In the genomic region with DNA sequence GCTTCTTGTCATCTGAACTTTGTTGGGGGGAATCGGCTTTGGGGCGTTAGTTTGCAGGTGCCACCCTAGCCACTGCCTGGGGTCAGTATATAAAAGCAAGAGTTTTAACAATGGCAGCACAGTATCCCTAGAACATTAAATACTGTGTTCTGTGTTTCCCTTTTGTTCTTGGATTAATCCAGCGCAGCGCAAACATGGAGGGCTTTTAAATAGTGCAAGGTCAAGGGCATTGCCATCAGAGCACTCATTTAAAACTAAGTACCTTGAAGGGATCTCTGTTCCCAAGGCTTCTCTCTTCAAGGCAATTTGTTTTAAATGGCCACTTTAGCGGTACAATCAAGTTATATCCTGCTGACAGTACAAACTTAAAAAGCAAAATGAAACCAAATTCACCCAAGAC, we compare ENCODE assay signal across 21 mouse cellular contexts.
DNase-seq lines count a peak whose midpoint lies in the region; ATAC-seq lines count a peak whose summit lies in the region.
"Had no signal": no experiment of that assay in that cellular context is flagged by ENCODE, and none has a peak within 500 bp of the region (broad histone marks: within the 10 kb centered on the region; RNA-seq: fewer than 3 reads in every experiment).

No protein-coding gene starts in this region.

- WGBS in forebrain, embryonic 14.5 days = 23% methylated on average over 5 of the region's 5 CpGs
- 16% methylated on average over 5 of the region's 5 CpGs for WGBS in forebrain, embryonic 16.5 days

- ATAC-seq in forebrain, embryonic 14.5 days = no peak
- ATAC-seq in forebrain, embryonic 16.5 days = no peak
- ATAC-seq in megakaryocyte progenitor cell, adult 5-6 weeks (replicated peaks; ENCODE audit: poor library complexity) = no peak
- ATAC-seq in megakaryocyte-erythroid progenitor cell, adult 5-6 weeks (replicated peaks; ENCODE audit: low FRiP score, low TSS enrichment, poor library complexity, severe bottlenecking) = no peak
- ATAC-seq: activated CD4-positive, CD25-positive, alpha-beta regulatory T cell, adult 4 months; hindbrain, embryonic 16.5 days; inflammation-experienced regulatory T-cells, adult 6 months had no signal

- DNase-seq in adrenal gland, postnatal 10 days = peak; percentile 5
- DNase-seq in adrenal gland, postnatal 25 days = no peak
- peak; percentile 30 for DNase-seq in forebrain, embryonic 14.5 days (ENCODE audit: low spot score)
- peak; percentile 33 for DNase-seq in ZHBTc4 (ENCODE audit: low read depth, low spot score)
- DNase-seq: embryo, embryonic 11 days; gastrocnemius, postnatal 36 days; heart, adult 11 months; heart, postnatal 4 days; kidney, adult 11 months; kidney, adult 9 months had no signal

- no peak overlapping the region for H3K4me3 ChIP-seq in forebrain, embryonic 14.5 days (ENCODE audit: low read depth, low read length)
- H3K4me3 ChIP-seq in forebrain, embryonic 16.5 days (replicated peaks; ENCODE audit: low read length) = no peak overlapping the region
- H3K4me3 ChIP-seq: embryonic facial prominence, embryonic 12.5 days; heart, embryonic 13.5 days; hindbrain, embryonic 12.5 days had no signal

- H3K9ac ChIP-seq in forebrain, embryonic 14.5 days (ENCODE audit: low read length) = no peak overlapping the region
- H3K9ac ChIP-seq in forebrain, embryonic 16.5 days (replicated peaks; ENCODE audit: low read depth, low read length) = no peak overlapping the region
- H3K9ac ChIP-seq: embryonic facial prominence, embryonic 12.5 days; heart, embryonic 13.5 days; hindbrain, embryonic 12.5 days had no signal

- no peak overlapping the region for H3K4me2 ChIP-seq in forebrain, embryonic 14.5 days (ENCODE audit: low read length)
- no peak overlapping the region for H3K4me2 ChIP-seq in forebrain, embryonic 16.5 days (ENCODE audit: low read length)
- H3K4me2 ChIP-seq: embryonic facial prominence, embryonic 12.5 days; heart, embryonic 13.5 days; hindbrain, embryonic 12.5 days had no signal

- H3K27me3 ChIP-seq in forebrain, embryonic 14.5 days (replicated peaks; ENCODE audit: control insufficient read depth, insufficient read depth, low read length) = no peaks in the 10 kb centered on the region
- H3K27me3 ChIP-seq in forebrain, embryonic 16.5 days (replicated peaks; ENCODE audit: control insufficient read depth, insufficient read depth, low read length) = no peaks in the 10 kb centered on the region
- H3K27me3 ChIP-seq: embryonic facial prominence, embryonic 12.5 days; heart, embryonic 13.5 days; hindbrain, embryonic 12.5 days had no signal

- no peak overlapping the region for H3K27ac ChIP-seq in forebrain, embryonic 14.5 days (ENCODE audit: low read depth, low read length)
- H3K27ac ChIP-seq in forebrain, embryonic 16.5 days (ENCODE audit: low read length) = no peak overlapping the region
- H3K27ac ChIP-seq: embryonic facial prominence, embryonic 12.5 days; heart, embryonic 13.5 days; hindbrain, embryonic 12.5 days; kidney, postnatal 0 days had no signal

- 0 out of 2 replicates have a peak, but pooled peaks cover 4% of the 10 kb centered on the region for H3K36me3 ChIP-seq in forebrain, embryonic 14.5 days (ENCODE audit: control insufficient read depth, insufficient read depth, low read length)
- H3K36me3 ChIP-seq in forebrain, embryonic 16.5 days (ENCODE audit: control insufficient read depth, insufficient read depth) = no peaks in the 10 kb centered on the region
- H3K36me3 ChIP-seq: embryonic facial prominence, embryonic 12.5 days; G1E; heart, embryonic 13.5 days; hindbrain, embryonic 12.5 days had no signal

- 0 out of 2 replicates have a peak, but pooled peaks cover 2% of the 10 kb centered on the region for H3K4me1 ChIP-seq in forebrain, embryonic 14.5 days (ENCODE audit: control insufficient read depth, insufficient read depth, low read length)
- no peaks in the 10 kb centered on the region for H3K4me1 ChIP-seq in forebrain, embryonic 16.5 days (replicated peaks; ENCODE audit: control insufficient read depth, insufficient read depth, low read length)
- H3K4me1 ChIP-seq: embryonic facial prominence, embryonic 12.5 days; heart, embryonic 13.5 days; hindbrain, embryonic 12.5 days had no signal

- no peaks in the 10 kb centered on the region for H3K9me3 ChIP-seq in forebrain, embryonic 14.5 days (replicated peaks; ENCODE audit: control insufficient read depth, low read length)
- H3K9me3 ChIP-seq in forebrain, embryonic 16.5 days (ENCODE audit: control insufficient read depth, low read length) = no peaks in the 10 kb centered on the region
- H3K9me3 ChIP-seq: embryonic facial prominence, embryonic 12.5 days; heart, embryonic 13.5 days; hindbrain, embryonic 12.5 days had no signal
